Mouse (Mus musculus) A20 (cell line): ENCODE measurements around the gene Aprt.
"Not testable (repeated sequence)": the region's sequence is repeated elsewhere in the genome, so short reads cannot be mapped to it uniquely, and the experiment has no call there.

Experiments
- DNase-seq: peaks from one replicate; pipeline ENCODE4 v3.0.0-alpha.2; 2011; ENCODE audit warnings: low read depth, low spot score

Gene Aprt

GRCm38 (mm10) chr8:122586171-122586570, 9.5 kb upstream of the Aprt start:
- no peak for DNase-seq

GRCm38 (mm10) chr8:122585411-122585891, 8.7 kb upstream of the Aprt start:
- no peak for DNase-seq

- DNase-seq = no peak
Measured at GRCm38 (mm10) chr8:122584981-122585380, 8.3 kb upstream of the Aprt start.

- no peak for DNase-seq
Measured at GRCm38 (mm10) chr8:122580926-122581325, 4.2 kb upstream of the Aprt start.

- DNase-seq = no peak
Measured at GRCm38 (mm10) chr8:122579196-122579595, 2.5 kb upstream of the Aprt start.

- DNase-seq = no peak
Measured at GRCm38 (mm10) chr8:122577116-122577515, 407 bp upstream of the Aprt start.

- peak; percentile 57 for DNase-seq
Measured at GRCm38 (mm10) chr8:122575735-122576647, 718 bp downstream of the Aprt start.

GRCm38 (mm10) chr8:122575286-122575685, 1.4 kb downstream of the Aprt start:
- DNase-seq = no peak

- no peak for DNase-seq
Measured at GRCm38 (mm10) chr8:122574667-122575251, 1.9 kb downstream of the Aprt start.

GRCm38 (mm10) chr8:122574264-122574663, 2.4 kb downstream of the Aprt start:
- DNase-seq = no peak

- DNase-seq = no peak
Measured at GRCm38 (mm10) chr8:122573577-122573976, 3.1 kb downstream of the Aprt start.

- DNase-seq = not testable (repeated sequence)
Measured at GRCm38 (mm10) chr8:122573176-122573575, 3.5 kb downstream of the Aprt start.

GRCm38 (mm10) chr8:122572751-122573150, 4.0 kb downstream of the Aprt start:
- DNase-seq = no peak

- DNase-seq = no peak
Measured at GRCm38 (mm10) chr8:122571750-122572267, 4.9 kb downstream of the Aprt start.

GRCm38 (mm10) chr8:122571153-122571552, 5.6 kb downstream of the Aprt start:
- DNase-seq = no peak

GRCm38 (mm10) chr8:122569996-122570395, 6.7 kb downstream of the Aprt start:
- no peak for DNase-seq

GRCm38 (mm10) chr8:122569329-122569728, 7.4 kb downstream of the Aprt start:
- DNase-seq = no peak

GRCm38 (mm10) chr8:122568881-122569309, 7.8 kb downstream of the Aprt start:
- DNase-seq = no peak

- DNase-seq = peak; percentile 91
Measured at GRCm38 (mm10) chr8:122568109-122568504, 8.6 kb downstream of the Aprt start.

GRCm38 (mm10) chr8:122567361-122568108, 9.2 kb downstream of the Aprt start, which contains the start of gene Cdt1:
Gene Cdt1 (plus strand): TSS chr8:122568015.
- peak; percentile 99 for DNase-seq

GRCm38 (mm10) chr8:122566766-122567165, 9.9 kb downstream of the Aprt start:
- DNase-seq = no peak
